Mouse (Mus musculus) gastrocnemius, postnatal 10 days (tissue): ENCODE measurements around the gene Gm20388. TPM values are rescaled to one million over a fixed set of nuclear protein-coding genes. Genes with fewer than 3 reads are reported as not detected.

Experiments used
- DNase-seq: peaks from one replicate; pipeline ENCODE4 v3.0.0; 2021; ENCODE audit warnings: mixed read lengths
- total RNA-seq, 2 experiments: library from RNA; stranded (reverse); gene quantifications; 2 replicates each; pipeline ENCODE4 v1.2.3; 2021

Gene Gm20388
- total RNA-seq, 2 experiments from 2014 or later: 2.9 to 6.0 TPM

- DNase-seq: no peak
Observed at GRCm38 (mm10) chr8:122766647-122767200, 2856.1 kb downstream of the Gm20388 start.

DNA sequence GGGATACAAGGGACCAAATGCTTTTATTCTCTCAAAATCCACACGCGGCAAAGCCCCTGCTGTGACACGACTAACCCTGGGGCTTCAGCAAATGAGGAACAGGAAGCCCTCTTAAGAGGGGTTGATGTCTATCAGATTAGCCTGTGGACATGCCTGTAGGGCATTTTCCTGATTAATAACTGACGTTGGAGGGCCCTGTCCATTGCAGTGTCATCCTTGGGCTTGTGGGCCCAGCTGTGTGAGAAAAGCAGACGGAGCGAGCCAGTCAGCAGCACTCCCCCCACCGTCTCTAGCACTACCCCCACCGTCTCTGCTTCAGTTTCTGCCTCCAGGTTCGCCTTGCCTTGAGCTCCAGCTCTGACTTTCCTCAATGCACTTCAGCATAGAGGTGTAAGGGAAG is 2856.6 kb downstream of the Gm20388 start:
- DNase-seq: no peak

DNA sequence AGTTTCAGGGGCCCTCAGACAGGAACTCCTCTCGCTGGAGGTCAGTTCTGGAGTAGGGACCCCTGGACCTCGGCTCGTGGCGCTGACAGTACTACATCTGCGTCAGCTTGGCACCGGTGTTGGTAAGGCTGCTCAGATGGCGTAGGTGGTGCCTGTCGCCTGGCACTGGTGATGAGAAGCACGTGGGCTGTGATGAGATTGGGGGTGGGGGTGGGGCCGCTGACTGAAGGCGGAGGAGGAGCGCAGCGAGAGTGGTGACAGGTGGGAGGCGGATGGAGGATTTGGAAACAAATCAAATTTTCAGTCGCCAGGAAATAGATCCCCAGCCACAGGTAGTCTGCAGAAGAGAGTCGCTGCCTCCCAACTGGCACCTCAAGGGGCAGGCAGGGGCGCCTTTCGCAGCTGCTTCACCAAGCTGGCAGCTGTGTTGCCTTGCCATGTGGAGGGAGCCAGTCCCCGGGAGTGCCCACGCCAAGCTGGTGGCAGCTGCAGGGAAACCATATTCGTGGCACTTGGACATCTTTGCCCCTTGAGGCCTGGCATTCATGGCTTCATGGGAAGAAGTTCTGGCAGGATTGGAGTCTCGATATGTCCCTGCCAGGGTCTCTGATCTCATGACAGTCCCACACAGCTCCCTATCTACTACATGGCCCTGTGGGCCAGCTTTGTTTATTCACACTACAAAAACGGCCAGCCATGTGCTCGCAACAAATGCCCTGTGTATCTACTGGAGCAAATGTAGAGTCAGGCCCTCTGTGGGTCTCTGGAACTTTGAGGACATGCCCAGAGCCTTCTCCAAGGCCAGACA is 2858.8 kb downstream of the Gm20388 start:
- DNase-seq: peak; percentile 30

- DNase-seq: no peak
Observed at GRCm38 (mm10) chr8:122772431-122773060, 2861.9 kb downstream of the Gm20388 start.

GRCm38 (mm10) chr8:122775285-122776155 is 2864.9 kb downstream of the Gm20388 start, which contains the start of gene Acsf3:
Acsf3 (plus strand) TSS chr8:122775486.
- peak; percentile 64 for DNase-seq

DNA sequence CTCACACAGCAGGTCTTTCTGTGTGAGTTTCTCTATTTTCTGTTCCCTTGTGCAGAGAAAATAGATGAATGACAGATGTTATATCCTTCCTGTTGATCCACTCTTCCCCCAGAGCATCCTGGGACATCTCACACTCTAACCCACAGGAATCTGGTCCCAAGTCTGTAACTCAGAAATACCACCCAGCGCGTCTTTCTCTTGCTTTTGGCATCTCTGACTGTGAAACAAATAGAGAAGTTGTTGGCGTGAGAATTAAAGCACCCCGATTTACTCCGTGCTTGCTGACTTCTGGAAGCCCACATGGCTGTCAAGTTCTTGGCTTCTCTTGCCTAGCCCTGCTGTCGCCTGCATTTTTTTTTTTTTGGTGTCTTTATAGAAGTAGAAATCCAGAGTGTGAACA is 2867.1 kb downstream of the Gm20388 start:
- DNase-seq: no peak

GRCm38 (mm10) chr8:122778703-122779239 is 2868.1 kb downstream of the Gm20388 start:
- DNase-seq: no peak

GRCm38 (mm10) chr8:122779255-122779654 is 2868.6 kb downstream of the Gm20388 start:
- DNase-seq: no peak

- no peak for DNase-seq
Observed at GRCm38 (mm10) chr8:122784756-122785155, 2874.1 kb downstream of the Gm20388 start.

- no peak for DNase-seq
Observed at GRCm38 (mm10) chr8:122789796-122790195, 2879.2 kb downstream of the Gm20388 start.

DNA sequence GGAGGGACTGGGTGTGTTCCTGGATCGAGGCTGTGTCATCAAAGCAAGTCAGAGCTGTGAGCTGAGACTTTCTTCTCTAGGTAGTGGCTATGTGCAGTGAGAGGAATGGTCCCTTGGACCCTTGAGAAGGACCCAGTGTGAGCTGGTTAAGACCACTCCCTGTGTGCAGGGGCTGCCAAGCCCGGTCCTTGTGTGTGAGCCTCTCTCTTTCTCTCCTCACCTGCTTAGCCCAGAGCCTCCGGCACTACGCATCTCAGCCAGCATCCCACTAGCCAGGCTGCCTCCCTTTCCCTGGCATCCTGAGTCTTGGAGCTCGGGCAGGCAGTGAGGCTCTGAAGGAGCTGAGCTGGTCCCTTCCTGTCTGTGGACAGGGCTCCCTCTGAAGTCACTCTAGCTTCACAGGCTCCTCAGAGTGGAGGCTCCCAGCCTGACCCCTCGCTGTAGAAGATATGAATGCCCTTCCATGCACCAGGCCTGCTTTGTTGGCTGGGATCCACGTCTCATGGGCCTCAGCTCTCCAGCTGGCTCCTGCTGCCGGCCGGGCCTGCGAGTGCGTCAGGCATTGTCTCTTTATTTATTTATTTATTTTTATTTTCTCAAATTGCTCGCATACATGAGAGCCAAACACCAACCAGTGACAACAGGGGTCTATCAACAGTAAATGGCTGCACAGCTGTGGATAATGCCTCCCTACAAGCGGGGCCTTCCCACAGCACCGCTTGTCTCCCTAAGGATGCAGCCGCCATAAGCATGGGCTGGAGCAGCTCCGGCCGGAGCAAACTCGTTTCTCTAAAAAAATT is 2882.9 kb downstream of the Gm20388 start:
- DNase-seq: peak; percentile 66

DNA sequence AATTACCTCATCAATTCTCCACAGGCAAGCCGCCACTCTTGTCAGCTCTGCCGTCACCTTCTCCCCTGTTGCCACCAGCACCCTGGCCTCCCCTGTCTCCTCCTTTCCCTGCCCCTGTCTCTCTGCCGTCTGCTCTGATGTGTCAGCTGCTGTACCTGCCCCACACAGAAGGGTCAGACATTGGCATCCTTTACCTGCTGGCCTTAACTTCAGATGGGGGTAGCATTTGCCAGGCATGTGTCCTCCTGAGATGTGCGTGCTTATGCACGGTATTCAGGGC is 2883.5 kb downstream of the Gm20388 start:
- DNase-seq: no peak

GRCm38 (mm10) chr8:122803906-122804761 is 2893.5 kb downstream of the Gm20388 start:
- no peak for DNase-seq

- DNase-seq: peak; percentile 54
Observed at GRCm38 (mm10) chr8:122805349-122805748, 2894.7 kb downstream of the Gm20388 start.

DNA sequence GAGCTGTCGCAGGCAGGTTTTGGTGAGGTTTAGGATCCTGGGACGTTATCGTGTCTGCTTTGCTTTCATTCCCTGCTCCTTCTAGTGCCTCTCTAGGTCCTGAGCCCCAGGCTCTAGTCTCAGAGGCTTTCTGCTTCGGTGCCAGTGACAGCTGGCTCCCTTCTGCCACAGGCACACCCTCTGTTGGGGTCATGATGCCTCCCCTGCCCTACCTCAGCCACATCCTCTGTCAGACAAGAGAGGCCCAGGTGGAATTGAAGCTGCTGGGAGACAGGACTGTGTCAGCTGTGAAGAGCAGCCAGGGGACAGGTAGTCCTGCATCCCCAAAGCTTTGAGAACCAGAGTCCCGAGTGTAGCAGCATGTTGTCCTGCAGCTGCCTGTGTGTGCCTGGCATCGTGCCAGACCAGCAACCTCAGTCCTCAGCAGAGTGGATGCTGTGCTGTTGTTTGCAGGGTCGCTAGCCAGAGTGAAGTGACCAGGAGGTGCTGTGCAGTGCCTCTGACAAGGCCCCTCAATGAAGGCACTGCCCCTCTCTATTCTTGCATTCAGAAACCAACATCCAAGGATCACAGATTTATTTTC is 2896.4 kb downstream of the Gm20388 start:
- DNase-seq: no peak

DNA sequence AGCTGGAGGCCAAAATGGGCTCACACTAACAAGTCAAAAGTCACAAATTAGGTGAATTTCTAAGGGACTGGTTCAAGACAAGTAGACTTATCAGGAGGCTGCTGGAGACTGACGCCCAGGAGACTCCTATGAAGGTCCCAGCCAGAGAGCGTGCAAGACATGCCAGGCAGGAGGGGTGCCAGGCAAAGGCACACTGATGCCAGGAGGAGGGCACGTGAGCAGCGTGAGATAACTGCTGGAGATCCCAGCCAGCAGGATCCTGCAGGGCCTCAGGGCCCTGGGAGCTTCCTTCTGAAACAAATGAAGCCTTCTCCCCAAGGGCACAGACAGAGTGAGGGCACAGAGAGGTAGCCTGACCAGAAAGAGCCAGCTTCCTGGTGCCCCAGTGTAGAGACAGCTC is 2897.3 kb downstream of the Gm20388 start:
- DNase-seq: peak; percentile 53

- no peak for DNase-seq
Observed at GRCm38 (mm10) chr8:122810376-122810775, 2899.7 kb downstream of the Gm20388 start.

DNA sequence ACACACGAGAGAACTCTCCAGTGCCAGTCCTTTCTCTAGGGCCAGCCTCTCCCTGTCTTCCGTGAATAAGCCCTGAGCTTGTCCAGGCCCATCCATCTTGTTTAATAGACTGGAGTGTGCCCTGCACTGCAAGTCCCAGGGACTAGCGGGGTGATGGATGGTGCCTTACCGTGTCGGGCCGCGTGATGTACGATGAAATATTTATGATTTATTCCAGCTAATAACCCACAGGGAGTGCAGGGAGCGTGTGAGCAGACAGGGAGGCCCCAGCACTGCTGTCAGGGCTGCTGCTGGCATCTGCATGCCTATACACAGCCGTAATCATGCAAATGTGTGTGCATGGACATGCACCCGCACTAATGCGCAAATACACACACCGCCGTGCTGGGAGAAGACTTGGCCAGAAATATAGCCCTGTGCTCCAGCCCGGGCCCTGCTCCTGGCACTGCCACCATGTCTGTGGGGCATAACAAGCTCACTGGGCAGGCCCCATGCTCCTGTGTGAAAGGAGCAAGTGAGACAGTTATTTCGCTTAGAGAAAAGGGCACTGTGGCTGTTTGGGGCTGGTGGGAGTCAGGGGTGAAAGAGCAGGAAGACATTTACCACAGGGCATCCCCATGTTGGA is 2901.3 kb downstream of the Gm20388 start:
- no peak for DNase-seq

DNA sequence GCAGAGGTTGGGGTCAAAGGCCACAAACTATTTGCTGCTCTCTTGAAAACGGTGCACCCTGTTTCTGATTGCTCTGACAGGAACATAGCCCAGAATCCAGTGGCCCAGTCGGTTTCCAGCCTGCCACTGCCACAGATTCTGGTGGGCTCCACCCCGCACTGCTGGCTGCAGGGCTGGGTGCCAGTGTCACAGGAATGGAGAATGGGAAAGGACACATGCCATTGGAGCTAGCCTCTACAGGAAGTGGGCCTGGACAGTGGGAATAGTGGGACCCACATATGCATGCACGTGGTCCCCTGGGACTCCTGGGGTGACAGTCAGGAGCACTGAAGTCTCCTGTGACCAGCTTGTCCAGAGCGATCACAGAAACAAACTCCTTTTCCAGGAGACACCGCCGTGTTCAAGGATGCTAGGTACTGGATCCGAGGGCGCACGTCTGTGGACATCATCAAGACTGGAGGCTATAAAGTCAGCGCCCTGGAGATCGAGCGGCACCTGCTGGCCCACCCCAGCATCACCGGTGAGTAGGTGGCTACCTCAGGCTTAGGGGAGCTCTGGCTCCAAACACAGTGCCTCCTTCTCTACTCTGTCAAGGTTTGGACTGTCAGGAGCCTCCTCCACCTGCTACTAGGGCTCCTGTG is 2902.1 kb downstream of the Gm20388 start:
- no peak for DNase-seq
